Mouse (Mus musculus) thymus, adult 2 months (tissue): ENCODE results near the gene Crtap. TPM values are rescaled to one million over a fixed set of nuclear protein-coding genes. Genes with fewer than 3 reads are reported as not detected.

ENCODE experiments used
- DNase-seq: peaks from one replicate; pipeline ENCODE4 v3.0.0; 2021
- H3K27ac ChIP-seq: fragments of 200-500 bp; 2 replicates; pipeline ENCODE4 v1.5.1; 2012; ENCODE audit warnings: low read length, control low read depth; ENCODE audit not compliant: control insufficient read depth, insufficient read depth
- H3K27me3 ChIP-seq: fragments of 200-500 bp; 2 replicates; pipeline ENCODE4 v1.6.1; 2012; ENCODE audit warnings: mild to moderate bottlenecking, low read length, moderate library complexity, mixed read lengths; ENCODE audit not compliant: control insufficient read depth, insufficient read depth
- H3K36me3 ChIP-seq: fragments of 200-500 bp; 2 replicates; pipeline ENCODE4 v1.6.1; 2012; ENCODE audit warnings: mild to moderate bottlenecking, low read length, moderate library complexity; ENCODE audit not compliant: control insufficient read depth, insufficient read depth
- H3K4me1 ChIP-seq: fragments of 200-500 bp; replicated peaks from 2 replicates; pipeline ENCODE4 v1.6.1; 2012; ENCODE audit warnings: low read length; ENCODE audit not compliant: control insufficient read depth, insufficient read depth
- H3K4me3 ChIP-seq: fragments of 200-500 bp; 2 replicates; pipeline ENCODE4 v1.5.1; 2012; ENCODE audit warnings: mild to moderate bottlenecking, low read length, control low read depth, moderate library complexity; ENCODE audit not compliant: control insufficient read depth, insufficient read depth
- CTCF ChIP-seq: fragments of 200-500 bp; IDR thresholded peaks from 2 replicates; pipeline ENCODE4 v1.5.1; 2012; ENCODE audit warnings: mild to moderate bottlenecking, control low read depth, low read length, moderate library complexity, borderline replicate concordance; ENCODE audit not compliant: control insufficient read depth, poor library complexity, insufficient read depth; ENCODE audit errors: extremely low read depth
- POLR2A ChIP-seq: fragments of 200-500 bp; IDR thresholded peaks from 2 replicates; pipeline ENCODE4 v1.6.1; 2012; ENCODE audit warnings: mild to moderate bottlenecking, low read length, control low read depth, moderate library complexity; ENCODE audit not compliant: control insufficient read depth, poor library complexity, insufficient read depth; ENCODE audit errors: extremely low read depth
- WGBS: fragments of 180-500 bp; shearing (Covaris S2); methylation state at CpG from one replicate; pipeline ENCODE4 v1.1.7; 2018; 5-methylcytosine and 5-hydroxymethylcytosine counted together
- polyA plus RNA-seq: library from polyadenylated mRNA; depleted of rRNA; stranded (reverse); fragments of >200 nt; gene quantifications from 2 replicates; pipeline ENCODE4 v1.2.3, GENCODE M21; 2012

Crtap gene
- polyA plus RNA-seq, 1 experiment, result 34.0 TPM

- Histone ChIP-seq H3K4me1 (0 out of 2 replicates have a peak, but pooled peaks cover 2% of the 10 kb centered on the region), H3K27me3 (no peaks in the 10 kb centered on the region), H3K36me3 (no peaks in the 10 kb centered on the region), H3K4me3 (no peak overlapping the region), H3K27ac (no peak overlapping the region)
- DNase-seq, result no peak
- TF ChIP-seq POLR2A, result no peak
- 92% methylated on average over 3 of the region's 3 CpGs for WGBS
Measured at GRCm38 (mm10) chr9:114388701-114389370, 1.6 kb downstream of the Crtap start.

- Histone ChIP-seq H3K27ac (no peak overlapping the region), H3K36me3 (no peaks in the 10 kb centered on the region), H3K4me1 (0 out of 2 replicates have a peak, but pooled peaks cover 2% of the 10 kb centered on the region), H3K27me3 (no peaks in the 10 kb centered on the region), H3K4me3 (no peak overlapping the region)
- WGBS, result 81% methylated on average over 8 of the region's 8 CpGs
- TF ChIP-seq CTCF (no peak), POLR2A (no peak)
- no peak for DNase-seq
Measured at GRCm38 (mm10) chr9:114388288-114388687, 2.2 kb downstream of the Crtap start.

- TF ChIP-seq POLR2A, result no peak
- no peak for TF ChIP-seq CTCF
- DNase-seq, result no peak
- Histone ChIP-seq H3K36me3 (no peaks in the 10 kb centered on the region), H3K27me3 (no peaks in the 10 kb centered on the region), H3K4me3 (no peak overlapping the region), H3K27ac (no peak overlapping the region), H3K4me1 (0 out of 2 replicates have a peak, but pooled peaks cover 2% of the 10 kb centered on the region)
- WGBS, result 91% methylated on average over 6 of the region's 6 CpGs
Measured at GRCm38 (mm10) chr9:114387086-114387485, 3.4 kb downstream of the Crtap start.

GRCm38 (mm10) chr9:114385160-114385559 lies 5.3 kb downstream of the Crtap start:
- no peaks in the 10 kb centered on the region for H3K27me3 ChIP-seq
- no peaks in the 10 kb centered on the region for H3K4me1 ChIP-seq
- no peak overlapping the region for H3K27ac ChIP-seq
- no peak for DNase-seq
- TF ChIP-seq CTCF (no peak), POLR2A (no peak)
- no peak overlapping the region for H3K4me3 ChIP-seq
- WGBS, result 98% methylated on average over 10 of the region's 10 CpGs
- no peaks in the 10 kb centered on the region for H3K36me3 ChIP-seq

- Histone ChIP-seq H3K27me3 (no peaks in the 10 kb centered on the region), H3K36me3 (no peaks in the 10 kb centered on the region), H3K4me3 (no peak overlapping the region), H3K4me1 (no peaks in the 10 kb centered on the region), H3K27ac (no peak overlapping the region)
- WGBS, result 98% methylated on average over 24 of the region's 24 CpGs
- no peak for DNase-seq
- TF ChIP-seq POLR2A, result no peak
- TF ChIP-seq CTCF, result no peak
Measured at GRCm38 (mm10) chr9:114384691-114385090, 5.8 kb downstream of the Crtap start.

- Histone ChIP-seq H3K4me3 (no peak overlapping the region), H3K27me3 (no peaks in the 10 kb centered on the region), H3K27ac (no peak overlapping the region), H3K4me1 (no peaks in the 10 kb centered on the region), H3K36me3 (no peaks in the 10 kb centered on the region)
- 95% methylated on average over 17 of the region's 17 CpGs for WGBS
- no peak for DNase-seq
- no peak for TF ChIP-seq POLR2A
- TF ChIP-seq CTCF, result no peak
Measured at GRCm38 (mm10) chr9:114382936-114383710, 7.4 kb downstream of the Crtap start.
